Mouse (Mus musculus): ENCODE data around the gene Capn9. TPM values are rescaled to one million over a fixed set of nuclear protein-coding genes. Genes with fewer than 3 reads are reported as not detected.

Capn9 gene
- polyA plus RNA-seq, 1 experiment from 2014 or later: not detected

- no peak overlapping the region for H3K9ac ChIP-seq
- 74% methylated on average over 1 of the region's 1 CpGs for WGBS
- ATAC-seq (ENCODE audit: low FRiP score, low read depth): no peak
- no peak overlapping the region for H3K4me2 ChIP-seq (replicated peaks)
- H3K9me3 ChIP-seq: no peaks in the 10 kb centered on the region
- peaks cover 98% of the 10 kb centered on the region for H3K36me3 ChIP-seq
- no peaks in the 10 kb centered on the region for H3K27me3 ChIP-seq
- H3K27ac ChIP-seq: no peak overlapping the region
- no peaks in the 10 kb centered on the region for H3K4me1 ChIP-seq
- H3K4me3 ChIP-seq: no peak overlapping the region
Measured at GRCm38 (mm10) chr8:124548187-124548586, 27.7 kb upstream of the Capn9 start.

GRCm38 (mm10) chr8:124551011-124551661, 24.8 kb upstream of the Capn9 start:
- H3K4me1 ChIP-seq: no peaks in the 10 kb centered on the region
- 94% methylated on average over 15 of the region's 15 CpGs for WGBS
- no peaks in the 10 kb centered on the region for H3K27me3 ChIP-seq
- no peak overlapping the region for H3K27ac ChIP-seq
- no peak overlapping the region for H3K9ac ChIP-seq
- no peak overlapping the region for H3K4me3 ChIP-seq
- H3K36me3 ChIP-seq: peaks cover 69% of the 10 kb centered on the region
- no peaks in the 10 kb centered on the region for H3K9me3 ChIP-seq
- no peak overlapping the region for H3K4me2 ChIP-seq (replicated peaks)
- no peak for ATAC-seq (ENCODE audit: low FRiP score, low read depth)

- no peaks in the 10 kb centered on the region for H3K27me3 ChIP-seq
- ATAC-seq (ENCODE audit: low FRiP score, low read depth): no peak
- no peaks in the 10 kb centered on the region for H3K4me1 ChIP-seq
- no peak overlapping the region for H3K4me2 ChIP-seq (replicated peaks)
- no peak overlapping the region for H3K9ac ChIP-seq
- H3K9me3 ChIP-seq: no peaks in the 10 kb centered on the region
- 91% methylated on average over 7 of the region's 7 CpGs for WGBS
- peaks cover 28% of the 10 kb centered on the region for H3K36me3 ChIP-seq
- H3K4me3 ChIP-seq: no peak overlapping the region
- no peak overlapping the region for H3K27ac ChIP-seq
Measured at GRCm38 (mm10) chr8:124555113-124555750, 20.7 kb upstream of the Capn9 start.

GRCm38 (mm10) chr8:124556164-124556563, 19.7 kb upstream of the Capn9 start:
- Histone ChIP-seq H3K36me3 (peaks cover 19% of the 10 kb centered on the region), H3K9me3 (no peaks in the 10 kb centered on the region), H3K9ac (no peak overlapping the region), H3K27ac (no peak overlapping the region), H3K4me3 (no peak overlapping the region), H3K27me3 (no peaks in the 10 kb centered on the region; the same call in 1 of the 2 replicates), H3K4me2 (replicated peaks) (no peak overlapping the region), H3K4me1 (no peaks in the 10 kb centered on the region)
- WGBS: 83% methylated on average over 7 of the region's 7 CpGs
- no peak for ATAC-seq (ENCODE audit: low FRiP score, low read depth)

- WGBS: 86% methylated on average over 13 of the region's 13 CpGs
- ATAC-seq (ENCODE audit: low FRiP score, low read depth): no peak
- peaks cover 14% of the 10 kb centered on the region for H3K36me3 ChIP-seq
- H3K4me1 ChIP-seq: no peaks in the 10 kb centered on the region
- H3K9ac ChIP-seq: no peak overlapping the region
- H3K9me3 ChIP-seq: no peaks in the 10 kb centered on the region
- H3K27me3 ChIP-seq: no peaks in the 10 kb centered on the region; the same call in 1 of the 2 replicates
- no peak overlapping the region for H3K4me3 ChIP-seq
- no peak overlapping the region for H3K27ac ChIP-seq
- H3K4me2 ChIP-seq (replicated peaks): no peak overlapping the region
Measured at GRCm38 (mm10) chr8:124556658-124557057, 19.3 kb upstream of the Capn9 start.

GRCm38 (mm10) chr8:124557476-124557875, 18.4 kb upstream of the Capn9 start:
- no peaks in the 10 kb centered on the region for H3K4me1 ChIP-seq
- ATAC-seq (ENCODE audit: low FRiP score, low read depth): no peak
- no peak overlapping the region for H3K4me2 ChIP-seq (replicated peaks)
- no peaks in the 10 kb centered on the region for H3K9me3 ChIP-seq
- H3K9ac ChIP-seq: no peak overlapping the region
- H3K27ac ChIP-seq: no peak overlapping the region
- no peaks in the 10 kb centered on the region; the same call in 1 of the 2 replicates for H3K27me3 ChIP-seq
- WGBS: 67% methylated on average over 5 of the region's 5 CpGs
- no peak overlapping the region for H3K4me3 ChIP-seq
- peaks cover 6% of the 10 kb centered on the region for H3K36me3 ChIP-seq

- no peak overlapping the region for H3K27ac ChIP-seq
- H3K27me3 ChIP-seq: no peaks in the 10 kb centered on the region; the same call in 1 of the 2 replicates
- H3K4me2 ChIP-seq (replicated peaks): no peak overlapping the region
- no peaks in the 10 kb centered on the region for H3K36me3 ChIP-seq
- H3K9ac ChIP-seq: no peak overlapping the region
- H3K9me3 ChIP-seq: no peaks in the 10 kb centered on the region
- 81% methylated on average over 6 of the region's 6 CpGs for WGBS
- no peak for ATAC-seq (ENCODE audit: low FRiP score, low read depth)
- peaks cover 9% of the 10 kb centered on the region; the same call in 1 of the 2 replicates for H3K4me1 ChIP-seq
- no peak overlapping the region for H3K4me3 ChIP-seq
Measured at GRCm38 (mm10) chr8:124567126-124567525, 8.8 kb upstream of the Capn9 start.

GRCm38 (mm10) chr8:124567584-124567983, 8.3 kb upstream of the Capn9 start:
- Histone ChIP-seq H3K4me3 (no peak overlapping the region), H3K9me3 (no peaks in the 10 kb centered on the region), H3K9ac (no peak overlapping the region), H3K4me2 (replicated peaks) (no peak overlapping the region), H3K27me3 (no peaks in the 10 kb centered on the region; the same call in 1 of the 2 replicates), H3K36me3 (no peaks in the 10 kb centered on the region), H3K27ac (no peak overlapping the region), H3K4me1 (peaks cover 9% of the 10 kb centered on the region; the same call in 1 of the 2 replicates)
- ATAC-seq (ENCODE audit: low FRiP score, low read depth): no peak
- 83% methylated on average over 3 of the region's 3 CpGs for WGBS

GRCm38 (mm10) chr8:124569100-124569499, 6.8 kb upstream of the Capn9 start:
- H3K9ac ChIP-seq: no peak overlapping the region
- 74% methylated on average over 2 of the region's 2 CpGs for WGBS
- H3K27ac ChIP-seq: no peak overlapping the region
- no peak for ATAC-seq (ENCODE audit: low FRiP score, low read depth)
- H3K4me3 ChIP-seq: no peak overlapping the region
- H3K36me3 ChIP-seq: no peaks in the 10 kb centered on the region
- H3K9me3 ChIP-seq: no peaks in the 10 kb centered on the region
- H3K27me3 ChIP-seq: no peaks in the 10 kb centered on the region
- H3K4me2 ChIP-seq (replicated peaks): no peak overlapping the region
- peaks cover 9% of the 10 kb centered on the region; the same call in 1 of the 2 replicates for H3K4me1 ChIP-seq

GRCm38 (mm10) chr8:124569593-124569992, 6.3 kb upstream of the Capn9 start, which contains the start of gene Agt:
Gene Agt, minus strand, starts transcription at chr8:124569706.
- no peak within 1 kb of the TSS for H3K4me3 ChIP-seq
- no peak within 1 kb of the TSS for H3K9ac ChIP-seq
- ATAC-seq (ENCODE audit: low FRiP score, low read depth): no peak
- no peak within 1 kb of the TSS for H3K4me2 ChIP-seq (replicated peaks)
- H3K36me3 ChIP-seq: no peaks in the 10 kb centered on the region
- WGBS: 71% methylated on average over 2 of the region's 2 CpGs
- no peaks in the 10 kb centered on the region for H3K27me3 ChIP-seq
- H3K27ac ChIP-seq: no peak within 1 kb of the TSS
- no peaks in the 10 kb centered on the region for H3K9me3 ChIP-seq
- peaks cover 9% of the 10 kb centered on the region; the same call in 1 of the 2 replicates for H3K4me1 ChIP-seq

- WGBS: 69% methylated on average over 8 of the region's 8 CpGs
Measured at GRCm38 (mm10) chr8:124571732-124572429, 4.0 kb upstream of the Capn9 start.

GRCm38 (mm10) chr8:124572430-124572775, 3.5 kb upstream of the Capn9 start:
- Histone ChIP-seq H3K4me2 (replicated peaks) (no peak overlapping the region), H3K27ac (no peak overlapping the region), H3K9ac (no peak overlapping the region), H3K4me3 (no peak overlapping the region), H3K27me3 (no peaks in the 10 kb centered on the region), H3K4me1 (peaks cover 9% of the 10 kb centered on the region; the same call in 1 of the 2 replicates), H3K9me3 (no peaks in the 10 kb centered on the region), H3K36me3 (no peaks in the 10 kb centered on the region)
- ATAC-seq (ENCODE audit: low FRiP score, low read depth): no peak

More at GRCm38 (mm10) chr8:124571732-124572429, 4.0 kb upstream of the Capn9 start:
- Histone ChIP-seq H3K4me2 (replicated peaks) (no peak overlapping the region), H3K4me3 (no peak overlapping the region), H3K4me1 (peaks cover 9% of the 10 kb centered on the region; the same call in 1 of the 2 replicates), H3K9me3 (no peaks in the 10 kb centered on the region), H3K27ac (no peak overlapping the region), H3K9ac (no peak overlapping the region), H3K27me3 (no peaks in the 10 kb centered on the region), H3K36me3 (no peaks in the 10 kb centered on the region)
- no peak for ATAC-seq (ENCODE audit: low FRiP score, low read depth)
